Mouse (Mus musculus) adrenal gland, postnatal 36 days (tissue): ENCODE data around the gene Olig1. TPM values are rescaled to one million over a fixed set of nuclear protein-coding genes. Genes with fewer than 3 reads are reported as not detected.

ENCODE experiments used
- DNase-seq, 2 experiments: peaks; one replicate each; pipeline ENCODE4 v3.0.0; 2021; ENCODE audit warnings: mixed read lengths in 1 of 2
- total RNA-seq, 2 experiments: library from RNA; stranded (reverse); gene quantifications; 2 replicates each; pipeline ENCODE4 v1.2.3; 2021

Gene Olig1
- total RNA-seq, 2 experiments from 2014 or later: 0.36 to 0.50 TPM

DNA sequence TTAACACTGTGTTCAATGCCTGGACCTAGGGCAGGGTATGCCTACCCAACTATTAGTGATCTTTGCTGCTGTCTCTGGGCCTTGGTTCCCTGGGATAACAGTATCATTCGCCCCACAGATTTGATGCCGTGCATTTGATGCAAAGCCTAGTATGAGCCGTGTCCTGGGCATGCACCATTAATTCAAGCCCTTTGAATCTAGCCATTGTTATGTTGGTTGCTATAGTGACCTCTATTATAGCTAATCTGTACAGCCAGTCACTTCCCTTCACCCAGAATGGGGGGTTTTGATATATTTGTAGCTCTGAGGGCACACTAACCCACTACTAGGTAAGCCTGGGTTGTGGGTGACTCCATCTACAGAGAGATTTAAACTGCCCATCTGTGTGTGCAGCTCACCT is 40.3 kb downstream of the Olig1 start:
- DNase-seq: no peak

GRCm38 (mm10) chr16:91312921-91313320 is 43.3 kb downstream of the Olig1 start:
- no peak for DNase-seq

GRCm38 (mm10) chr16:91314114-91314775 is 44.7 kb downstream of the Olig1 start:
- peak; percentile 80 to 85 for DNase-seq

- no peak for DNase-seq
Observed at GRCm38 (mm10) chr16:91320191-91320590, 50.6 kb downstream of the Olig1 start.

DNA sequence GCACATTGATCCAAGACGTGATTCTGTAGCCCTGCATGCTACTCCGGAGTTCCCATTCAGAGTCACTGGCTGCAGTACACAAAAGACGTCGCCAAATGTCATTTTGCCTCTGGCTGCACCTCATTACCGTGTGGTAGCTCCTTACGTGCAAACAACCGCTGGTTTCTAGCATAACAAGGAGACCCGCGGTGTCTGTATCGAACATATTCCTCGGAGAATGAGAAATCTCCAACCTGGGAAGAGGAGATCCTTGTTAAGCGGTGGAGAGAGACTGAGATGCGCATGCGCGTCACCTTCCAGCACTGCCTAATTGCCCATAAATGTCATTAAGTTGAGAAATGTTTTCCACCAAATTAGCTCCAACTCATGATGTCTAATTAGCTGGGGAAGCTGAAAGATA is 51.0 kb downstream of the Olig1 start:
- DNase-seq: no peak

Other genes starting within 250 kb of the Olig1 start
- gene Paxbp1, start 225.2 kb upstream of the Olig1 start, total RNA-seq: 10 to 100 TPM; 44.3 to 62.3 TPM
- not detected for gene 4932438H23Rik, start 174.7 kb upstream of the Olig1 start, total RNA-seq
- gene Olig2, start 44.3 kb upstream of the Olig1 start, total RNA-seq: not detected
- gene Ifnar2, start 103.0 kb downstream of the Olig1 start, total RNA-seq: 100 to 1,000 TPM; 101 to 120 TPM
- gene Gm21970, start 121.9 kb downstream of the Olig1 start, total RNA-seq: not detected
- 100 to 1,000 TPM; 202 to 301 TPM for gene Il10rb, start 136.4 kb downstream of the Olig1 start, total RNA-seq
- gene Ifnar1, start 215.5 kb downstream of the Olig1 start, total RNA-seq: 10 to 100 TPM; 67.0 to 83.7 TPM